Mouse (Mus musculus): ENCODE data around the gene Olfr656. TPM values are rescaled to one million over a fixed set of nuclear protein-coding genes. Genes with fewer than 3 reads are reported as not detected.

Gene Olfr656
- total RNA-seq (2021), result not detected
- long read RNA-seq, experiment 1, result 0 reads
- long read RNA-seq, experiment 2, result 0 reads

GRCm38 (mm10) chr7:104613655-104614054 lies at the start of gene Olfr656:
Olfr656 (plus strand) TSS chr7:104613955.
- DNase-seq (ENCODE audit: low spot score in 2 of 2), result no peak

- DNase-seq (ENCODE audit: low spot score in 2 of 2), result no peak
Observed at GRCm38 (mm10) chr7:104577014-104577413, 36.7 kb upstream of the Olfr656 start, which contains the start of gene Olfr653. Olfr653 (plus strand) TSS chr7:104577314.

- no peak for DNase-seq (ENCODE audit: low spot score in 2 of 2)
Observed at GRCm38 (mm10) chr7:104580846-104581245, 32.9 kb upstream of the Olfr656 start.

GRCm38 (mm10) chr7:104581429-104581828 lies 32.3 kb upstream of the Olfr656 start:
- no peak for DNase-seq (ENCODE audit: low spot score in 2 of 2)

- DNase-seq (ENCODE audit: low spot score in 2 of 2), result no peak
Observed at GRCm38 (mm10) chr7:104586725-104587124, 27.0 kb upstream of the Olfr656 start, which contains the start of gene Olfr654. Olfr654 (plus strand) TSS chr7:104587025.

- DNase-seq (ENCODE audit: low spot score in 2 of 2), result no peak
Observed at GRCm38 (mm10) chr7:104588274-104588673, 25.5 kb upstream of the Olfr656 start.

- no peak for DNase-seq (ENCODE audit: low spot score in 2 of 2)
Observed at GRCm38 (mm10) chr7:104601679-104602078, 12.1 kb upstream of the Olfr656 start, which contains the start of gene Olfr655. Olfr655 (minus strand) TSS chr7:104601779.

- peak; percentile 26 to 55 for DNase-seq (ENCODE audit: low spot score in 2 of 2)
Observed at GRCm38 (mm10) chr7:104603173-104603572, 10.6 kb upstream of the Olfr656 start.

GRCm38 (mm10) chr7:104604727-104605126 lies 9.0 kb upstream of the Olfr656 start:
- no peak for DNase-seq (ENCODE audit: low spot score in 2 of 2)

GRCm38 (mm10) chr7:104624494-104624893 lies 10.7 kb downstream of the Olfr656 start, which contains the start of gene Olfr657:
Olfr657 (plus strand) TSS chr7:104624794.
- no peak for DNase-seq (ENCODE audit: low spot score in 2 of 2)

- DNase-seq (ENCODE audit: low spot score in 2 of 2), result peak; percentile 10 to 22
Observed at GRCm38 (mm10) chr7:104646841-104647482, 33.2 kb downstream of the Olfr656 start, which contains the start of gene Olfr658. Olfr658 (minus strand) TSS chr7:104647305.

- DNase-seq (ENCODE audit: low spot score in 2 of 2), result no peak
Observed at GRCm38 (mm10) chr7:104666453-104666852, 52.7 kb downstream of the Olfr656 start, which contains the start of gene Olfr659. Olfr659 (plus strand) TSS chr7:104666753.

Other genes starting within 250 kb of the Olfr656 start
- under 1 TPM in 1 of 2 experiments, not detected in 1; 0.38 TPM for gene Trim30b, start 244.1 kb upstream of the Olfr656 start, total RNA-seq (2021)
- under 1 TPM; 0.17 to 0.22 TPM for gene Trim30c, start 213.1 kb upstream of the Olfr656 start, total RNA-seq (2021)
- gene Trim30a, start 148.8 kb upstream of the Olfr656 start, total RNA-seq (2021), result 1 to 10 TPM; 4.8 to 5.1 TPM
- gene Trim30d, start 106.1 kb upstream of the Olfr656 start, total RNA-seq (2021), result 1 to 10 TPM; 2.2 to 4.8 TPM
- not detected for gene Olfr651, start 63.8 kb upstream of the Olfr656 start, total RNA-seq (2021)
- gene Olfr652, start 53.1 kb upstream of the Olfr656 start, total RNA-seq (2021), result not detected
- gene Olfr653, start 36.6 kb upstream of the Olfr656 start, total RNA-seq (2021), result not detected
- not detected for gene Olfr654, start 26.9 kb upstream of the Olfr656 start, total RNA-seq (2021)
- not detected for gene Olfr655, start 12.2 kb upstream of the Olfr656 start, total RNA-seq (2021)
- gene Olfr657, start 10.8 kb downstream of the Olfr656 start, total RNA-seq (2021), result not detected
- not detected for gene Olfr658, start 33.4 kb downstream of the Olfr656 start, total RNA-seq (2021)
- not detected for gene Olfr659, start 52.8 kb downstream of the Olfr656 start, total RNA-seq (2021)
- not detected for gene Olfr661, start 72.5 kb downstream of the Olfr656 start, total RNA-seq (2021)
- not detected for gene Usp17le, start 163.5 kb downstream of the Olfr656 start, total RNA-seq (2021)
- gene Usp17lb, start 228.6 kb downstream of the Olfr656 start, total RNA-seq (2021), result not detected
- gene Usp17la, start 243.1 kb downstream of the Olfr656 start, total RNA-seq (2021), result not detected

Data from adrenal gland, adult 18-20 months (tissue).